ENCODE assay signal across 8 mouse cellular contexts in genomic region chr14:25713443-25713842, GRCm38 (mm10). TPM values are rescaled to one million over a fixed set of nuclear protein-coding genes. Genes with fewer than 3 reads are reported as not detected.
DNase-seq lines count a peak whose midpoint lies in the region; ATAC-seq and TF ChIP-seq lines count a peak whose summit lies in the region.

No protein-coding gene starts in this region.

- no peak overlapping the region for H3K9ac ChIP-seq in hindbrain, postnatal 0 days (replicated peaks; ENCODE audit: low read length)

- H3K4me1 ChIP-seq in hindbrain, postnatal 0 days (ENCODE audit: insufficient read depth, low read length), result 0 out of 2 replicates have a peak, but pooled peaks cover 6% of the 10 kb centered on the region

- no peaks in the 10 kb centered on the region for H3K27me3 ChIP-seq in hindbrain, postnatal 0 days (ENCODE audit: insufficient read depth, low read length)

- H3K4me2 ChIP-seq in hindbrain, postnatal 0 days (ENCODE audit: low read depth, low read length), result no peak overlapping the region

- no peak for DNase-seq in cerebellum, adult 11-12 months
- peak; percentile 51 to 63 for DNase-seq in kidney, postnatal 4 days
- DNase-seq in kidney, adult 18-20 months, result no peak
- DNase-seq in 3T3-L1 (ENCODE audit: low read depth, low spot score), result peak; percentile 51
- DNase-seq in hindbrain, postnatal 0 days (ENCODE audit: low spot score), result peak; percentile 67
- DNase-seq in ovary, postnatal 10 days (ENCODE audit: low spot score), result no peak
- DNase-seq in left cerebral cortex, adult 11 months (ENCODE audit: low spot score), result no peak

- 13% methylated on average over 4 of the region's 4 CpGs for WGBS in hindbrain, postnatal 0 days

- no peak overlapping the region for H3K4me3 ChIP-seq in hindbrain, postnatal 0 days (ENCODE audit: low read length)

- peak; percentile 65; the same call in 1 of the 2 replicates for ATAC-seq in cerebellum, adult (ENCODE audit: insufficient number of reproducible peaks, low FRiP score, low TSS enrichment)
- no peak for ATAC-seq in hindbrain, postnatal 0 days

- H3K27ac ChIP-seq in hindbrain, postnatal 0 days, result no peak overlapping the region

- H3K9me3 ChIP-seq in hindbrain, postnatal 0 days (ENCODE audit: low read length), result no peaks in the 10 kb centered on the region

- no peaks in the 10 kb centered on the region for H3K36me3 ChIP-seq in hindbrain, postnatal 0 days (ENCODE audit: insufficient read depth, low read length)

- peak; percentile 75 for TF ChIP-seq CTCF in hindbrain, postnatal 0 days (IDR thresholded peaks at IDR 0.05; ENCODE audit: low read depth)

RNA-seq across cellular contexts. Expression of gene Ppif, which starts 19.5 kb away (rescaled TPM):
- 55.3 and 55.4 TPM in 2 replicates for total RNA-seq in hindbrain, postnatal 0 days (2014; rRNA removed)
- polyA plus RNA-seq in hindbrain, postnatal 0 days (2015; fragmentation: Nextera tagmentation; extraction: Ambion mirVana), result 46.1 and 46.7 TPM in 2 replicates

RNA-seq across cellular contexts. Expression of gene Zcchc24, which starts 55.4 kb away (rescaled TPM):
- 34.4 and 39.3 TPM in 2 replicates for total RNA-seq in hindbrain, postnatal 0 days (2014; rRNA removed)
- 19.7 and 20.4 TPM in 2 replicates for polyA plus RNA-seq in hindbrain, postnatal 0 days (2015; fragmentation: Nextera tagmentation; extraction: Ambion mirVana)

Comparison
In these comparisons a context has a peak if more than half of its experiments do, and no peak if none do; other contexts are left out.
1. DNase-seq: peak in kidney, postnatal 4 days (2 of 2), 3T3-L1 (single experiment) and hindbrain, postnatal 0 days (single experiment); none in cerebellum, adult 11-12 months (single experiment), kidney, adult 18-20 months (single experiment), ovary, postnatal 10 days (single experiment) and left cerebral cortex, adult 11 months (single experiment).